Mouse (Mus musculus): ENCODE results near the gene Gm609. TPM values are rescaled to one million over a fixed set of nuclear protein-coding genes. Genes with fewer than 3 reads are reported as not detected.
"Not testable (repeated sequence)": the region's sequence is repeated elsewhere in the genome, so short reads cannot be mapped to it uniquely, and the experiment has no call there.

The Gm609 gene
- polyA plus RNA-seq, 2 experiments: 0.03 TPM; not detected in 1

- no peak for ATAC-seq (ENCODE audit: insufficient read depth)
- Histone ChIP-seq H3K4me2 (ENCODE audit: low read depth) (no peak overlapping the region), H3K4me1 (replicated peaks; ENCODE audit: control insufficient read depth in 2 of 2, insufficient read depth in 2 of 2, low read length in 1 of 2) (no peaks in the 10 kb centered on the region), H3K27me3 (ENCODE audit: control insufficient read depth, insufficient read depth, low read length) (no peaks in the 10 kb centered on the region), H3K27ac (no peak overlapping the region), H3K9ac (replicated peaks) (no peak overlapping the region), H3K4me3 (ENCODE audit: insufficient read depth in 1 of 2, low read depth in 2 of 2, low read length in 2 of 2) (no peak overlapping the region), H3K36me3 (replicated peaks; ENCODE audit: control insufficient read depth, insufficient read depth, low read depth) (no peaks in the 10 kb centered on the region), H3K9me3 (ENCODE audit: control insufficient read depth, low read length) (no peaks in the 10 kb centered on the region)
- WGBS (ENCODE audit: insufficient replicate concordance): 50% methylated on average over 1 of the region's 1 CpGs
- no peak for DNase-seq (ENCODE audit: low read depth in 3 of 3, low spot score in 3 of 3)
- no peak for TF ChIP-seq EP300 (IDR thresholded peaks at IDR 0.05; ENCODE audit: low read depth)
- TF ChIP-seq CTCF (IDR thresholded peaks at IDR 0.05; ENCODE audit: low read depth): no peak
Measured at GRCm38 (mm10) chr16:45437230-45437739, 55.5 kb downstream of the Gm609 start.

- no peak for DNase-seq (ENCODE audit: low read depth in 3 of 3, low spot score in 3 of 3)
- Histone ChIP-seq H3K9me3 (ENCODE audit: control insufficient read depth, low read length) (no peaks in the 10 kb centered on the region), H3K36me3 (replicated peaks; ENCODE audit: control insufficient read depth, insufficient read depth, low read depth) (no peaks in the 10 kb centered on the region), H3K4me3 (ENCODE audit: insufficient read depth in 1 of 2, low read depth in 2 of 2, low read length in 2 of 2) (no peak overlapping the region), H3K27me3 (ENCODE audit: control insufficient read depth, insufficient read depth, low read length) (no peaks in the 10 kb centered on the region), H3K9ac (replicated peaks) (no peak overlapping the region), H3K4me2 (ENCODE audit: low read depth) (no peak overlapping the region), H3K4me1 (replicated peaks; ENCODE audit: control insufficient read depth in 2 of 2, insufficient read depth in 2 of 2, low read length in 1 of 2) (no peaks in the 10 kb centered on the region), H3K27ac (no peak overlapping the region)
- TF ChIP-seq EP300 (IDR thresholded peaks at IDR 0.05; ENCODE audit: low read depth) (no peak), CTCF (IDR thresholded peaks at IDR 0.05; ENCODE audit: low read depth) (no peak)
- ATAC-seq (ENCODE audit: insufficient read depth): no peak
Measured at GRCm38 (mm10) chr16:45435591-45435990, 57.2 kb downstream of the Gm609 start.

- no peaks in the 10 kb centered on the region for H3K9me3 ChIP-seq (ENCODE audit: control insufficient read depth, low read length)
- no peak for DNase-seq (ENCODE audit: low read depth in 3 of 3, low spot score in 3 of 3)
- H3K4me2 ChIP-seq (ENCODE audit: low read depth): no peak overlapping the region
- 74% methylated on average over 9 of the region's 9 CpGs for whole genome bisulfite sequencing (ENCODE audit: insufficient replicate concordance)
- H3K4me3 ChIP-seq (ENCODE audit: insufficient read depth in 1 of 2, low read depth in 2 of 2, low read length in 2 of 2): no peak overlapping the region
- TF ChIP-seq CTCF (IDR thresholded peaks at IDR 0.05; ENCODE audit: low read depth): no peak
- TF ChIP-seq EP300 (IDR thresholded peaks at IDR 0.05; ENCODE audit: low read depth): no peak
- no peaks in the 10 kb centered on the region for H3K4me1 ChIP-seq (replicated peaks; ENCODE audit: control insufficient read depth in 2 of 2, insufficient read depth in 2 of 2, low read length in 1 of 2)
- no peaks in the 10 kb centered on the region for H3K27me3 ChIP-seq (ENCODE audit: control insufficient read depth, insufficient read depth, low read length)
- H3K9ac ChIP-seq (replicated peaks): no peak overlapping the region
- no peaks in the 10 kb centered on the region for H3K36me3 ChIP-seq (replicated peaks; ENCODE audit: control insufficient read depth, insufficient read depth, low read depth)
- H3K27ac ChIP-seq: no peak overlapping the region
- ATAC-seq (ENCODE audit: insufficient read depth): no peak
Measured at GRCm38 (mm10) chr16:45427651-45428050, 65.1 kb downstream of the Gm609 start.

- ATAC-seq (ENCODE audit: insufficient read depth) (no peak), DNase-seq (ENCODE audit: low read depth in 3 of 3, low spot score in 3 of 3) (no peak)
- Histone ChIP-seq H3K9ac (replicated peaks) (no peak overlapping the region), H3K4me1 (replicated peaks; ENCODE audit: control insufficient read depth in 2 of 2, insufficient read depth in 2 of 2, low read length in 1 of 2) (no peaks in the 10 kb centered on the region), H3K4me3 (ENCODE audit: insufficient read depth in 1 of 2, low read depth in 2 of 2, low read length in 2 of 2) (no peak overlapping the region), H3K9me3 (ENCODE audit: control insufficient read depth, low read length) (no peaks in the 10 kb centered on the region), H3K36me3 (replicated peaks; ENCODE audit: control insufficient read depth, insufficient read depth, low read depth) (no peaks in the 10 kb centered on the region), H3K27me3 (ENCODE audit: control insufficient read depth, insufficient read depth, low read length) (no peaks in the 10 kb centered on the region), H3K4me2 (ENCODE audit: low read depth) (no peak overlapping the region), H3K27ac (no peak overlapping the region)
- no peak for TF ChIP-seq EP300 (IDR thresholded peaks at IDR 0.05; ENCODE audit: low read depth)
- TF ChIP-seq CTCF (IDR thresholded peaks at IDR 0.05; ENCODE audit: low read depth): no peak
Measured at GRCm38 (mm10) chr16:45413497-45413896, 79.3 kb downstream of the Gm609 start.

GRCm38 (mm10) chr16:45409064-45409446 lies 83.7 kb downstream of the Gm609 start:
- not testable (repeated sequence) for H3K9me3 ChIP-seq (ENCODE audit: control insufficient read depth, low read length); H3K4me3 ChIP-seq (ENCODE audit: insufficient read depth in 1 of 2, low read depth in 2 of 2, low read length in 2 of 2); ATAC-seq (ENCODE audit: insufficient read depth); DNase-seq (ENCODE audit: low read depth in 3 of 3, low spot score in 3 of 3); H3K27ac ChIP-seq; H3K36me3 ChIP-seq (replicated peaks; ENCODE audit: control insufficient read depth, insufficient read depth, low read depth); H3K9ac ChIP-seq (replicated peaks); H3K27me3 ChIP-seq (ENCODE audit: control insufficient read depth, insufficient read depth, low read length); H3K4me1 ChIP-seq (replicated peaks; ENCODE audit: control insufficient read depth in 2 of 2, insufficient read depth in 2 of 2, low read length in 1 of 2)
- 29% methylated on average over 7 of the region's 7 CpGs for WGBS (ENCODE audit: insufficient replicate concordance)
- peak overlapping the region; percentile 51 for H3K4me2 ChIP-seq (ENCODE audit: low read depth)
